Mouse (Mus musculus): Measurements from ENCODE around the gene Pde3a. TPM values are rescaled to one million over a fixed set of nuclear protein-coding genes. Genes with fewer than 3 reads are reported as not detected.
A peak's percentile ranks its signal among the peaks of the same experiment; 100 is the strongest.

Gene Pde3a
- polyA plus RNA-seq, 1 experiment from 2014 or later: 11.2 TPM

GRCm38 (mm10) chr6:141268871-141269270 lies 19.8 kb downstream of the Pde3a start:
- H3K27me3 ChIP-seq: no peaks in the 10 kb centered on the region
- H3K4me1 ChIP-seq (replicated peaks): peaks cover 38% of the 10 kb centered on the region
- H3K4me2 ChIP-seq: no peak overlapping the region
- H3K9me3 ChIP-seq (replicated peaks): no peaks in the 10 kb centered on the region
- WGBS: 94% methylated on average over 5 of the region's 5 CpGs
- ATAC-seq (replicated peaks; ENCODE audit: insufficient number of reproducible peaks, insufficient read depth, low FRiP score, low read depth): no peak
- H3K9ac ChIP-seq: no peak overlapping the region
- H3K36me3 ChIP-seq: no peaks in the 10 kb centered on the region
- H3K27ac ChIP-seq: no peak overlapping the region
- H3K4me3 ChIP-seq: no peak overlapping the region

DNA sequence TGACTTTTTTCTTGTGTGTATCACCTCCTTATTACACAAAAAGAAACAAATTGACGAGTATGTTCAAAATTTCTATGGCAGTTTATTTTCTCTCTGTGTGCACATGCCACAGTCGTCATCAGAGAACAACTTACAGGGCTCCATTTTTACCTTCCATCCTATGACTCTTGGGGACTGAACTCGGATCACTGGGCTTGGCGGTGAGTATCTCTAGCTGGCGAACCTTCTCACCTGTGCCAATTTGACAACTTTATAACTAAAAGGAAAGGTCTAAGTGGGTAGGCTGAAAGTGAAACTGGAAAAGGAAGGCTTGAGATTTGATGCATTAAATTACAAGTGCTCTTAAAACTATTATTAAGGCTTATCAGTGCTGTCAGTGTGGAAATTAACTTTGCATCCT lies 22.1 kb downstream of the Pde3a start:
- Histone ChIP-seq H3K4me3 (no peak overlapping the region), H3K9ac (no peak overlapping the region), H3K4me2 (no peak overlapping the region), H3K27me3 (no peaks in the 10 kb centered on the region), H3K4me1 (replicated peaks) (peaks cover 36% of the 10 kb centered on the region), H3K36me3 (no peaks in the 10 kb centered on the region), H3K27ac (0 out of 2 replicates have a peak overlapping the region, but pooled peaks have one; percentile 6), H3K9me3 (replicated peaks) (no peaks in the 10 kb centered on the region)
- WGBS: 79% methylated on average over 5 of the region's 5 CpGs
- ATAC-seq (replicated peaks; ENCODE audit: insufficient number of reproducible peaks, insufficient read depth, low FRiP score, low read depth): no peak

DNA sequence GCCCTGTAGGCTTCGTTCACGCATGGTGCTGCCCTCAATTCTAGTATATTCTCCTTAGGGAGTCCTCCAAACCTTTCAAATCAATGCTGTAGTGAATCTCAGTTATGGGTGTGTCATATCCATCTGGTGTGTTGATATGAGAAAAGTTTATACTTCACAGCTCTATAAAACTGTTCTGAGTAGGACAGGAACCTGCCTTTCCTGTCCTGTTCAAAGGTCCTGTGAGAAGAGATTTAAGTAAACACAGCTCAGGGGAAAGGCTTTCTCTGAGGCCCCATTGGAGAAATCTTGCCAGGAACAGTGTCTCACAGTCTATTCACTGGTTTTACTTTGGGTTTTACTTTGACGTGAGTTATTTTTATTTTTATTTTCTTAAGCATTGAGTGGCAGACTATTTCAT lies 22.5 kb downstream of the Pde3a start:
- ATAC-seq (replicated peaks; ENCODE audit: insufficient number of reproducible peaks, insufficient read depth, low FRiP score, low read depth): no peak
- Histone ChIP-seq H3K4me1 (replicated peaks) (peaks cover 36% of the 10 kb centered on the region), H3K27me3 (no peaks in the 10 kb centered on the region), H3K27ac (peak overlapping the region; percentile 6; the same call in 1 of the 2 replicates), H3K9me3 (replicated peaks) (no peaks in the 10 kb centered on the region), H3K4me3 (no peak overlapping the region), H3K4me2 (no peak overlapping the region), H3K9ac (no peak overlapping the region), H3K36me3 (no peaks in the 10 kb centered on the region)
- WGBS: 75% methylated on average over 3 of the region's 3 CpGs

DNA sequence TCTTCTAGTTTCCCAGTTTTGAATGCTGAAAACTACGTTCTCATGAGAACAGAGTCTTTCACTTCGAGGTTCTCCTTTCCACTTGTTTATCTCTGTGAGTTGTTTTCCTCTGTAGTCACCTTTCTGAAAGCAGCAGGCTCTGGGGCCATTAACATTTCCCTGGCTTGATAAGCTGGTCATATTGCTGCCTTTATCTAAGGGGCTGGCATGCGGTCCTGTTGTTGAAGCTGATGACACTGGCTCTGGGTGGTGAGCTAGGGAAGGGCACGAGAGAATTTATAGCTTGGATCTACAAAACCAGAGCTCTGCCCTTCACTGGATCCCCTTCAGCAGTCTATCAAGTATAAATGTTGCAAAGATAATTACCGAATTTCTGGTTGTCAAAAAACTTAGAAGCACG lies 24.6 kb downstream of the Pde3a start:
- no peak overlapping the region for H3K4me3 ChIP-seq
- H3K27me3 ChIP-seq: no peaks in the 10 kb centered on the region
- H3K4me1 ChIP-seq (replicated peaks): peaks cover 21% of the 10 kb centered on the region
- peak overlapping the region; percentile 80 for H3K27ac ChIP-seq
- no peaks in the 10 kb centered on the region for H3K9me3 ChIP-seq (replicated peaks)
- no peak overlapping the region for H3K9ac ChIP-seq
- ATAC-seq (replicated peaks; ENCODE audit: insufficient number of reproducible peaks, insufficient read depth, low FRiP score, low read depth): peak; percentile 82
- 27% methylated on average over 6 of the region's 6 CpGs for WGBS
- peak overlapping the region; percentile 42 for H3K4me2 ChIP-seq
- no peaks in the 10 kb centered on the region for H3K36me3 ChIP-seq

- no peaks in the 10 kb centered on the region for H3K9me3 ChIP-seq (replicated peaks)
- WGBS: 73% methylated on average over 3 of the region's 3 CpGs
- no peak for ATAC-seq (replicated peaks; ENCODE audit: insufficient number of reproducible peaks, insufficient read depth, low FRiP score, low read depth)
- no peaks in the 10 kb centered on the region for H3K4me1 ChIP-seq (replicated peaks)
- no peaks in the 10 kb centered on the region for H3K27me3 ChIP-seq
- H3K27ac ChIP-seq: no peak overlapping the region
- no peak overlapping the region for H3K4me2 ChIP-seq
- H3K4me3 ChIP-seq: no peak overlapping the region
- no peaks in the 10 kb centered on the region for H3K36me3 ChIP-seq
- no peak overlapping the region for H3K9ac ChIP-seq
These were observed 32.6 kb downstream of the Pde3a start for GRCm38 (mm10) chr6:141281685-141282084.

DNA sequence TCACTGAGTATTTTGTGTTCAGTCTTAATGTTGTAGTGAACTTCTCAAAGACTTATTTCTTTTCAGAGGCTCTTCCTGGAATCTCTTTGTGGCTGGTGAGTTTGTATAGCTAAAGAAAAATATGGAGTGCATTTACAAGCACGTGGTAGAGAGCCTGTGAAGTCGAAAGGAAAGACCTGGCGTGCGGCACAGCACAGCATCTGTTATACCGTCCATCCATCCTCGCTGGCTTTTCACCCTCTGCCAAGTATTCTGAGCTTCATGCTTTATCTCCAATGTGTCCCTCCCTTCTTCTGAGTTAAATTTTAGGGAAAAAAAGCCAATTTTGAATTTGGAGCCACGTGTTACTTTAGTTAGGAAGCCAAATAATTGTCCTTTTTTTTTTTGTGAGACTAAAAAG lies 33.7 kb downstream of the Pde3a start:
- Histone ChIP-seq H3K36me3 (no peaks in the 10 kb centered on the region), H3K27me3 (no peaks in the 10 kb centered on the region), H3K9ac (no peak overlapping the region), H3K4me2 (no peak overlapping the region), H3K4me1 (replicated peaks) (no peaks in the 10 kb centered on the region), H3K4me3 (no peak overlapping the region), H3K9me3 (replicated peaks) (no peaks in the 10 kb centered on the region), H3K27ac (no peak overlapping the region)
- 67% methylated on average over 7 of the region's 7 CpGs for whole genome bisulfite sequencing
- ATAC-seq (replicated peaks; ENCODE audit: insufficient number of reproducible peaks, insufficient read depth, low FRiP score, low read depth): no peak

DNA sequence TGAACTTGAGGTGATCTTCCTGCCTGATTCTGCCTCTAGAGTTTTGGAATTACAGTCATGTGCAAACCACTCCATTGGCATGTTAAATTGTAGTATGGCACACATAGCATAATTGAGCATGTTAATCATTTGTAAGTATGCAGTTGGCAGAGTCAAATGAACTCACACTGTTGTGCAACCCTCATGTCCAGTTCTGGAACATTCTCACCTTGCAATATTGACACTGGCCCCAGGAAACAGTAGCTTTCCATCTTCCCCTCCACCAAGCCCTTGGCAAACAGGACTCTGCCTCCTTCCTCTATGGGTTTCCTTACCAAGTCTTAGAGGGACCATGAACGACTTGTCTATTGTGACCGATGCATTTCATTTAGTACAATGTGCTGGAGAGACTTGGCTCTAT lies 42.1 kb downstream of the Pde3a start:
- Histone ChIP-seq H3K27me3 (no peaks in the 10 kb centered on the region), H3K4me2 (no peak overlapping the region), H3K4me3 (no peak overlapping the region), H3K36me3 (no peaks in the 10 kb centered on the region), H3K4me1 (replicated peaks) (no peaks in the 10 kb centered on the region), H3K9me3 (replicated peaks) (no peaks in the 10 kb centered on the region), H3K9ac (no peak overlapping the region), H3K27ac (no peak overlapping the region)
- WGBS: 87% methylated on average over 2 of the region's 2 CpGs
- no peak for ATAC-seq (replicated peaks; ENCODE audit: insufficient number of reproducible peaks, insufficient read depth, low FRiP score, low read depth)

DNA sequence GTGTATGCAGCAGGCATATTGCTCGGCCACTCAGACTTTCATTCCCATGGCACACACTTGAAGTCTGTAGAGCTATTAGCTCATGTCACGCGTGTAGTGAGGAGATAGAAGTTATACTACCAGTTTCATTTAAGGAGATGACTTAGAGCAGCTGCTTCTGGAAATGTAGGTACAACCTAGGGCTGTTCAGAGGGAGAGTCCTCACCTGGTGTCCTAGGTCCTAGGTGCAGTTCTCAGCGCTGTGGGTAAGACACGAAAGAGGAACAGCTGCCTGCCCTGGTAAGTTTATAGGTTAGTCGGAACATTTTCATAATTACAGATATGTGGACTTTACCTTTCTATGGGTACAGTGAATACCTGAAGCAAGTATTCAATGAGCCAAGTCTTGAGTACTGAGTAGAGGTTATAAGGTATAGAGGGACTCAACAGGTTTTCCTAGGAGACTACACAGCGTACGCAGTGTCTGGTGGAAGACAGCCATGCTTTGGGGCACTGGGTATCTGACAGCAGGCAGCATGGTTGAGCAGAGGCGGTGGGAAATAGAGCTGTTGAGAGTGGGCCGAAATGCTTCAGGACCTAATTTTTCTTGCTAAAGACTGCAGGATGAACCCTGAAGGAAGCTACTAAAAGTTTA lies 43.9 kb downstream of the Pde3a start:
- H3K36me3 ChIP-seq: no peaks in the 10 kb centered on the region
- no peaks in the 10 kb centered on the region for H3K4me1 ChIP-seq (replicated peaks)
- H3K27ac ChIP-seq: no peak overlapping the region
- no peak for ATAC-seq (replicated peaks; ENCODE audit: insufficient number of reproducible peaks, insufficient read depth, low FRiP score, low read depth)
- H3K9me3 ChIP-seq (replicated peaks): no peaks in the 10 kb centered on the region
- H3K9ac ChIP-seq: no peak overlapping the region
- no peak overlapping the region for H3K4me3 ChIP-seq
- 93% methylated on average over 10 of the region's 10 CpGs for WGBS
- H3K27me3 ChIP-seq: no peaks in the 10 kb centered on the region
- H3K4me2 ChIP-seq: no peak overlapping the region

DNA sequence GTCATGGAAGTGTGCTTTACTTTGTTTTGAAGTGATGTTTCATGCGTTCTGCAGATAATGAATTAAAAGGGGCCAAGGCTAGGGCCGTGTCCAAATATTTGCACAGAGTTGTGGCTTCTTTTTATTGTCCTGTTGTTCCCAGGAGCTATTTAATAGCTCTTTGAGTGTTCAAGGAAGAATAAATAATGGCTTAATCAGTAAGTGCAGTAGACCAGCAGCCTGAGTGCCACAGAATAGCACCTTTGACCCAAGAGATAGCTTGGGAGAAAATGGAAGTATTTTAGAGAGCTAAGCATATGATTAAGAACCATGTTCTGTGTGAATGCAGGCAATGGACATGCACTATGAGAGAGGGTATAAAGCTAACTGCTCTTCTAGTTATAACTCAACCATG lies 44.4 kb downstream of the Pde3a start:
- Histone ChIP-seq H3K4me1 (replicated peaks) (no peaks in the 10 kb centered on the region), H3K9me3 (replicated peaks) (no peaks in the 10 kb centered on the region), H3K9ac (no peak overlapping the region), H3K36me3 (no peaks in the 10 kb centered on the region), H3K27me3 (no peaks in the 10 kb centered on the region), H3K4me2 (no peak overlapping the region), H3K4me3 (no peak overlapping the region), H3K27ac (no peak overlapping the region)
- 73% methylated on average over 2 of the region's 2 CpGs for WGBS
- no peak for ATAC-seq (replicated peaks; ENCODE audit: insufficient number of reproducible peaks, insufficient read depth, low FRiP score, low read depth)

GRCm38 (mm10) chr6:141295264-141295663 lies 46.2 kb downstream of the Pde3a start:
- ATAC-seq (replicated peaks; ENCODE audit: insufficient number of reproducible peaks, insufficient read depth, low FRiP score, low read depth): no peak
- Histone ChIP-seq H3K27me3 (no peaks in the 10 kb centered on the region), H3K36me3 (no peaks in the 10 kb centered on the region), H3K4me3 (no peak overlapping the region), H3K4me1 (replicated peaks) (no peaks in the 10 kb centered on the region), H3K4me2 (no peak overlapping the region), H3K9ac (no peak overlapping the region), H3K27ac (no peak overlapping the region), H3K9me3 (replicated peaks) (0 out of 2 replicates have a peak, but pooled peaks cover 3% of the 10 kb centered on the region)
- 64% methylated on average over 3 of the region's 3 CpGs for WGBS

DNA sequence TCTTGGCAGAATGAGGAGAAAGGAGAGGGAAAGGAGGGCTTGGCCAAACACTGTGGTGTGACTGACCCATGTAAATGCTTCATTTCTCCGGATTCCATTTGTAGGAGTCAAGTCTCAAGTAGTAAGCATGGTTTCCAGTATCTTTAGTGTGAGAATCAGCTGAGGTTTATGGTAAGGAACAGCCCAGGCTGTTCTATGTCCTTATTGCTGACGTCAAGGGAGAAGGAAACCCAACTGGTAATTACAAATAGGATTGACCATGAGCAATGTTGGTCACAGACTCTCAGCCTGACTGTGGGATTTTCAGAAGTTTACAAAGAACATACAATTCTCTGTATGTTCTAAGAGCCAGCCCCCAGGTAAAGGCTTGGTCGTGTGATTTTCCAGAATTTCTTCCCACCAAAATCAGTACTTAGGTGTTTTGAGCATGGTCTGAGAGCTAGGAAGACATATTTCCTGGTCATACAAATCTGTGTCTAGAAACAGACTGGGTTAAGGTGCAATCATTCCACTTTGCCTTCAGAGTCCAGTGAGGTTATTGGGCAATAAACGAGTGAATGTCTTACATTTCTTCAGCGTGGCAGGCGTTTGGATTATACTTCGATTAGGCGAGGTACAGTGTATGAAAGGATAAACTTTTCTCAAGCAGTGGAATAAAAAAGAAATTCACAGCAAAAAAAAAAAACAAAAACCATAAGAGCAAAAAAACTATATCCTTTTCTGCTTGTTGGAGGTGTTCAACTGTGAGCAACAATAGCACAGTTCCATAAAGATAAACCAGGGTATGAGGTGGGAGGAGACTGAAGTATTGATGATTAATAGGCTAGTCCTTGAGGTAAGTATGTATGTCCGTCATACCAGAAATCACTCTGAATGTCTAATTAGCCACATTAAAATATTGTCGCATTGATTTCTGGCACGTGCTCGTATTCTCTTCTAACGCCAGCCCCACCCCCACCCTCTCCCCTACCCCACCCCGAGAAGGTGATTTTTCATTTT lies 53.0 kb downstream of the Pde3a start:
- Histone ChIP-seq H3K9me3 (replicated peaks) (0 out of 2 replicates have a peak, but pooled peaks cover 3% of the 10 kb centered on the region), H3K9ac (no peak overlapping the region), H3K36me3 (no peaks in the 10 kb centered on the region), H3K4me1 (replicated peaks) (0 out of 2 replicates have a peak, but pooled peaks cover under 1% of the 10 kb centered on the region), H3K4me3 (no peak overlapping the region), H3K27me3 (no peaks in the 10 kb centered on the region), H3K27ac (no peak overlapping the region), H3K4me2 (no peak overlapping the region)
- no peak for ATAC-seq (replicated peaks; ENCODE audit: insufficient number of reproducible peaks, insufficient read depth, low FRiP score, low read depth)
- WGBS: 92% methylated on average over 14 of the region's 14 CpGs

Data from heart, embryonic 15.5 days (tissue).